Mouse (Mus musculus) C2C12 (cell line): ENCODE results near the gene Xpo1.

ENCODE experiments used
- CTCF ChIP-seq: IDR thresholded peaks from one replicate; pipeline ENCODE4 v1.5.1; 2011; ENCODE audit not compliant: control insufficient read depth, insufficient read depth, insufficient read length
- FOSL1 ChIP-seq: IDR thresholded peaks from one replicate; pipeline ENCODE4 v1.8.0; 2011; ENCODE audit warnings: mild to moderate bottlenecking, low read length; ENCODE audit not compliant: poor library complexity, insufficient read depth, severe bottlenecking
- USF1 ChIP-seq: IDR thresholded peaks from one replicate; pipeline ENCODE4 v1.6.1; 2011; ENCODE audit warnings: low read depth, mild to moderate bottlenecking, control low read depth, moderate library complexity

DNA sequence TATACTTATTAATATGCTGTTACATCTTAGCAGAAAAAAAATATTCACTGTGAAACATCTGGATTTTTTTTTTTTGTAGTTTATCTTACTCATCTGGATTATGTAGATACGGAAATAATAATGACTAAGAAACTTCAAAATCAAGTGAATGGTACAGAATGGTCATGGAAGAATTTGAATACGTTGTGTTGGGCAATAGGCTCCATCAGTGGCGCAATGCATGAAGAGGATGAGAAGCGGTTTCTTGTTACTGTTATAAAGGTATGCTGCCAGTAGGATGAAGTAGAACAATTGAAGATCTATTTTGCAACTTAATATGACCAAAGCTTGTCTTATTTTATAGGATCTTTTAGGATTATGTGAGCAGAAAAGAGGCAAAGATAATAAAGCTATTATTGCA lies 28.6 kb downstream of the Xpo1 start:
- TF ChIP-seq CTCF (no peak), USF1 (no peak), FOSL1 (no peak)
